Mouse (Mus musculus): Measurements from ENCODE around the gene Ciart. TPM values are rescaled to one million over a fixed set of nuclear protein-coding genes. Genes with fewer than 3 reads are reported as not detected.
"Not testable (repeated sequence)": the region's sequence is repeated elsewhere in the genome, so short reads cannot be mapped to it uniquely, and the experiment has no call there.

Gene Ciart
- total RNA-seq (2021): 1 to 10 TPM; 5.9 TPM
- long read RNA-seq, experiment 1, partial matches to known transcripts: 0 of 2 reads
- long read RNA-seq, experiment 1, other reads (novel, unspliced or antisense): 2 of 2 reads
- long read RNA-seq, experiment 2, partial matches to known transcripts: 0 of 1 reads
- long read RNA-seq, experiment 2, other reads (novel, unspliced or antisense): 0 of 1 reads

GRCm38 (mm10) chr3:95881979-95882815 lies at the start of gene Ciart:
Gene Ciart, minus strand, starts transcription at chr3:95882251.
- DNase-seq: peak; percentile 94 to 98

- DNase-seq: no peak
Observed at GRCm38 (mm10) chr3:95931471-95931870, 49.4 kb upstream of the Ciart start.

- DNase-seq: no peak
Observed at GRCm38 (mm10) chr3:95930471-95930789, 48.4 kb upstream of the Ciart start.

GRCm38 (mm10) chr3:95929581-95930470 lies 47.8 kb upstream of the Ciart start:
- peak; percentile 47 to 66 for DNase-seq

GRCm38 (mm10) chr3:95928658-95929503 lies 46.8 kb upstream of the Ciart start, which contains the start of gene Anp32e:
Gene Anp32e, plus strand, starts transcription at chr3:95929246.
- DNase-seq: peak; percentile 99

GRCm38 (mm10) chr3:95928261-95928657 lies 46.2 kb upstream of the Ciart start:
- DNase-seq: peak in 1 of 2 experiments; percentile 13

- no peak for DNase-seq
Observed at GRCm38 (mm10) chr3:95925087-95925486, 43.0 kb upstream of the Ciart start.

GRCm38 (mm10) chr3:95924185-95924584 lies 42.1 kb upstream of the Ciart start:
- DNase-seq: no peak

- DNase-seq: not testable (repeated sequence)
Observed at GRCm38 (mm10) chr3:95923429-95923828, 41.4 kb upstream of the Ciart start.

- not testable (repeated sequence) for DNase-seq
Observed at GRCm38 (mm10) chr3:95920532-95920931, 38.5 kb upstream of the Ciart start.

- DNase-seq: no peak
Observed at GRCm38 (mm10) chr3:95916760-95917159, 34.7 kb upstream of the Ciart start.

- no peak for DNase-seq
Observed at GRCm38 (mm10) chr3:95914706-95915105, 32.7 kb upstream of the Ciart start.

GRCm38 (mm10) chr3:95907613-95908012 lies 25.6 kb upstream of the Ciart start:
- no peak for DNase-seq

- peak; percentile 32 to 77 for DNase-seq
Observed at GRCm38 (mm10) chr3:95906860-95907259, 24.8 kb upstream of the Ciart start.

- DNase-seq: peak; percentile 62 to 72
Observed at GRCm38 (mm10) chr3:95905940-95906492, 24.0 kb upstream of the Ciart start.

GRCm38 (mm10) chr3:95905146-95905939 lies 23.3 kb upstream of the Ciart start:
- peak; percentile 43 to 48 for DNase-seq

GRCm38 (mm10) chr3:95904568-95904967 lies 22.5 kb upstream of the Ciart start, which contains the start of gene Car14:
Gene Car14, minus strand, starts transcription at chr3:95904691.
- DNase-seq: peak; percentile 66 to 69

- peak in 1 of 2 experiments; percentile 47 for DNase-seq
Observed at GRCm38 (mm10) chr3:95903753-95904502, 21.9 kb upstream of the Ciart start.

GRCm38 (mm10) chr3:95902643-95903042 lies 20.6 kb upstream of the Ciart start:
- DNase-seq: peak; percentile 21 to 52

- peak in 1 of 2 experiments; percentile 36 for DNase-seq
Observed at GRCm38 (mm10) chr3:95902373-95902625, 20.2 kb upstream of the Ciart start.
